Mouse (Mus musculus) E14TG2a.4 (cell line): Measurements from ENCODE around the gene Pcif1.

ENCODE experiments used
- H3K27me3 ChIP-seq: 2 replicates; pipeline ENCODE4 v1.6.1; 2014; ENCODE audit warnings: low read length, control low read depth; ENCODE audit not compliant: insufficient read depth
- H3K36me3 ChIP-seq: 2 replicates; pipeline ENCODE4 v1.6.1; 2014; ENCODE audit warnings: low read length, control low read depth; ENCODE audit not compliant: insufficient read depth
- H3K4me1 ChIP-seq: replicated peaks from 2 replicates; pipeline ENCODE4 v1.6.1; 2014; ENCODE audit warnings: low read depth, low read length, control low read depth
- H3K4me3 ChIP-seq: replicated peaks from 2 replicates; pipeline ENCODE4 v1.5.1; 2014; ENCODE audit warnings: mild to moderate bottlenecking, low read length
- H3K9me3 ChIP-seq: 2 replicates; pipeline ENCODE4 v1.6.1; 2014; ENCODE audit warnings: low read length, control low read depth
- CTCF ChIP-seq: conservative IDR thresholded peaks from 2 replicates; pipeline ENCODE4 v1.5.1; 2014; ENCODE audit warnings: low read length
- NANOG ChIP-seq: IDR thresholded peaks from 2 replicates; pipeline ENCODE4 v1.6.1; 2014; ENCODE audit warnings: borderline replicate concordance, low read length, mixed read lengths
- POU5F1 ChIP-seq: IDR thresholded peaks from 2 replicates; pipeline ENCODE4 v1.6.1; 2014; ENCODE audit warnings: low read length, borderline replicate concordance

Gene Pcif1

GRCm38 (mm10) chr2:164889960-164890359 is 10.9 kb downstream of the Pcif1 start:
- TF ChIP-seq CTCF (no peak), POU5F1 (no peak), NANOG (no peak)
- Histone ChIP-seq H3K4me1 (peaks cover 78% of the 10 kb centered on the region), H3K9me3 (no peaks in the 10 kb centered on the region), H3K4me3 (no peak overlapping the region), H3K27me3 (no peaks in the 10 kb centered on the region), H3K36me3 (peaks cover 100% of the 10 kb centered on the region)

GRCm38 (mm10) chr2:164890411-164891049 is 11.4 kb downstream of the Pcif1 start:
- H3K36me3 ChIP-seq, result peaks cover 100% of the 10 kb centered on the region
- no peaks in the 10 kb centered on the region for H3K9me3 ChIP-seq
- H3K4me3 ChIP-seq, result 0 out of 2 replicates have a peak overlapping the region, but pooled peaks have one; percentile 41
- TF ChIP-seq CTCF, result no peak
- no peak for TF ChIP-seq NANOG
- no peak for TF ChIP-seq POU5F1
- no peaks in the 10 kb centered on the region for H3K27me3 ChIP-seq
- H3K4me1 ChIP-seq, result peaks cover 74% of the 10 kb centered on the region

GRCm38 (mm10) chr2:164891056-164891834 is 12.1 kb downstream of the Pcif1 start:
- no peaks in the 10 kb centered on the region for H3K9me3 ChIP-seq
- 0 out of 2 replicates have a peak overlapping the region, but pooled peaks have one; percentile 41 for H3K4me3 ChIP-seq
- H3K27me3 ChIP-seq, result no peaks in the 10 kb centered on the region
- no peak for TF ChIP-seq CTCF
- TF ChIP-seq NANOG, result no peak
- no peak for TF ChIP-seq POU5F1
- H3K36me3 ChIP-seq, result peaks cover 100% of the 10 kb centered on the region
- peaks cover 67% of the 10 kb centered on the region for H3K4me1 ChIP-seq

- H3K4me1 ChIP-seq, result peaks cover 62% of the 10 kb centered on the region
- no peak overlapping the region for H3K4me3 ChIP-seq
- no peaks in the 10 kb centered on the region for H3K9me3 ChIP-seq
- no peaks in the 10 kb centered on the region for H3K27me3 ChIP-seq
- no peak for TF ChIP-seq NANOG
- TF ChIP-seq POU5F1, result no peak
- TF ChIP-seq CTCF, result no peak
- H3K36me3 ChIP-seq, result peaks cover 100% of the 10 kb centered on the region
These were observed 13.0 kb downstream of the Pcif1 start for GRCm38 (mm10) chr2:164891908-164892695.

GRCm38 (mm10) chr2:164892696-164893216 is 13.7 kb downstream of the Pcif1 start:
- no peaks in the 10 kb centered on the region for H3K27me3 ChIP-seq
- no peak for TF ChIP-seq NANOG
- no peak for TF ChIP-seq POU5F1

GRCm38 (mm10) chr2:164894048-164894447 is 14.9 kb downstream of the Pcif1 start:
- Histone ChIP-seq H3K9me3 (no peaks in the 10 kb centered on the region), H3K4me3 (no peak overlapping the region), H3K4me1 (peaks cover 50% of the 10 kb centered on the region), H3K27me3 (no peaks in the 10 kb centered on the region), H3K36me3 (peaks cover 100% of the 10 kb centered on the region)
- TF ChIP-seq NANOG (no peak), CTCF (no peak), POU5F1 (no peak)

More at GRCm38 (mm10) chr2:164892696-164893216, 13.7 kb downstream of the Pcif1 start:
- H3K9me3 ChIP-seq, result no peaks in the 10 kb centered on the region
- H3K4me1 ChIP-seq, result peaks cover 62% of the 10 kb centered on the region
- H3K4me3 ChIP-seq, result no peak overlapping the region
- peaks cover 100% of the 10 kb centered on the region for H3K36me3 ChIP-seq

GRCm38 (mm10) chr2:164894644-164895043 is 15.5 kb downstream of the Pcif1 start:
- TF ChIP-seq POU5F1, result no peak
- no peak for TF ChIP-seq NANOG
- no peak for TF ChIP-seq CTCF
- Histone ChIP-seq H3K4me3 (no peak overlapping the region), H3K27me3 (no peaks in the 10 kb centered on the region), H3K9me3 (no peaks in the 10 kb centered on the region), H3K4me1 (peaks cover 50% of the 10 kb centered on the region), H3K36me3 (peaks cover 100% of the 10 kb centered on the region)

GRCm38 (mm10) chr2:164895885-164896284 is 16.8 kb downstream of the Pcif1 start:
- H3K4me3 ChIP-seq, result no peak overlapping the region
- no peaks in the 10 kb centered on the region for H3K27me3 ChIP-seq
- H3K9me3 ChIP-seq, result no peaks in the 10 kb centered on the region
- peaks cover 50% of the 10 kb centered on the region for H3K4me1 ChIP-seq
- H3K36me3 ChIP-seq, result peaks cover 100% of the 10 kb centered on the region
- no peak for TF ChIP-seq NANOG
- TF ChIP-seq CTCF, result no peak
- TF ChIP-seq POU5F1, result no peak
